Mouse (Mus musculus) ES-Bruce4 (cell line): ENCODE data around the gene Ggact.

Source experiments
- CTCF ChIP-seq: IDR thresholded peaks from one replicate; pipeline ENCODE4 v1.8.1; 2011; ENCODE audit warnings: low read depth, low read length
- POLR2A ChIP-seq: IDR thresholded peaks from one replicate; pipeline ENCODE4 v1.8.1; 2011; ENCODE audit warnings: low read length; ENCODE audit not compliant: insufficient read depth

DNA sequence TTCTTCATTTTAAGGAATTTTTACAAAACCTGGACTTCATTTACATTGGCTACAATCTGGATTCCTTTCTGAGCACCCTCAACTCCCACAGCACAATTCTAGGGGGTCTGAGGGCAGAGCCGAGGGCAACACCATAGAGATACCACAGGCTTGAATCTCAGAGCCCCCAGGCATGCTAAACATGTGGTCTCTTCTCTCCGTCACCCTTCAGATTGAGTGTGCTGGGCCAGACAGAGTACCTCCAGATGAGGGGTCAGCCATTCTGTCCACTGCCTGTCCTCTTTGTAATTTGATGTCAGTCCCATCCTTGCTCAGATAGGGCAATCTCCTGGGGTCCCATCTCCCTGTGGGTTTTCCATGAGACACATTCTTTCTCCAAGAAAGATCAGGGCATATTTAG lies 31.9 kb downstream of the Ggact start:
- TF ChIP-seq CTCF = no peak
- TF ChIP-seq POLR2A = no peak
